Mouse (Mus musculus) left cerebral cortex, adult 6 months (tissue): ENCODE data around the gene Dpm2. TPM values are rescaled to one million over a fixed set of nuclear protein-coding genes. Genes with fewer than 3 reads are reported as not detected.

Experiments
- long read RNA-seq, 2 experiments: library from polyadenylated mRNA; unstranded; transcript quantifications; one replicate each; pipeline ENCODE4 v2.0.0; 2019 to 2020
- polyA plus RNA-seq: library from polyadenylated mRNA; unstranded; fragments of <200 nt; fragmentation: Nextera tagmentation; gene quantifications from 2 replicates; pipeline ENCODE4 v1.2.3, GENCODE M21; 2021

The Dpm2 gene
- polyA plus RNA-seq: 158 and 169 TPM in 2 replicates
- long read RNA-seq, experiment 1, transcript Dpm2-202 (3 exons, 655 nt): minor isoform, 17 of 107 reads
- long read RNA-seq, experiment 1, transcript Dpm2-204 (2 exons, 851 nt): minor isoform, 5 of 107 reads
- long read RNA-seq, experiment 1, transcript Dpm2-201 (4 exons, 869 nt): major isoform, 23 of 107 reads
- long read RNA-seq, experiment 1, partial matches to known transcripts: 20 of 107 reads
- long read RNA-seq, experiment 1, other reads (novel, unspliced or antisense): 41 of 107 reads
- long read RNA-seq, experiment 2, transcript Dpm2-202 (3 exons, 655 nt): minor isoform, 15 of 125 reads
- long read RNA-seq, experiment 2, transcript Dpm2-201 (4 exons, 869 nt): major isoform, 91 of 125 reads
- long read RNA-seq, experiment 2, partial matches to known transcripts: 0 of 125 reads
- long read RNA-seq, experiment 2, other reads (novel, unspliced or antisense): 19 of 125 reads

DNA sequence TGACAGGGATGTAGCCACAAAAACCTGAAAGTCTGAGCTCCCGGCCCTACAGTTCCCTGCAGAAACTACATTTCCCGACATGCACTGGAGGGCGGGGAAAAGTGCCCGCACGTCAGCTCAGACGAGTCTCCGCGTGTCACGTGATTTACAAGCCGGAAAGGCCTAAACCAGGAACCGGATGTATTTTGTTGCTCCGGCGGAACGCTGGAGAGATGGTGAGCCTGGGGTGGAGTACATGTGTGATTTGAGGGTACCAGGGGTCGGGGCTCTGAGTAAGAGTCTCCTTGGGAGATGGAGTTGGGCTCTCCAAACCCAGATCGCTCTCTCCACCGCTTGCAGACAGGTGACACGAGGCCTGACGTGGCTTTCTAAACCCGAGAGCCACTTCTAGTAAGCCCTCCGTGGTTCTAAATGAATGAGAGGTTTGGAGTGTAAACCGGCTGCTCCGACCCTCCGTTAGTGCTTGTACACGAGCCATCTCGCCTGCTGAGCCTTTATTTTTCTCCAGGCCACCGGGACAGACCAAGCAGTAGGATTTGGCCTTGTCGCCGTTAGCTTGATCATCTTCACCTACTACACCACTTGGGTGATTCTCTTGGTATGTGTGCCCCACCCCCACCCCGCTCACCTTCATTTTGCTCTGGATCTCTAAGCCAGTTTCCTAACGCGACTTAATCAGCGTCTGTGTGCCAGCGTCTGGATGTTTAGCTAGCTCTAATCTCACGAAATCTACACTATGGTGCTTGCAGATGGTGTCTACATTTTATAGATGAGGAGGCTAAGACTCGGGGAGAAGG lies at the start of gene Dpm2:
TSS of gene Dpm2 (plus strand) at position 161 of the 797 bp plus-strand sequence.

DNA sequence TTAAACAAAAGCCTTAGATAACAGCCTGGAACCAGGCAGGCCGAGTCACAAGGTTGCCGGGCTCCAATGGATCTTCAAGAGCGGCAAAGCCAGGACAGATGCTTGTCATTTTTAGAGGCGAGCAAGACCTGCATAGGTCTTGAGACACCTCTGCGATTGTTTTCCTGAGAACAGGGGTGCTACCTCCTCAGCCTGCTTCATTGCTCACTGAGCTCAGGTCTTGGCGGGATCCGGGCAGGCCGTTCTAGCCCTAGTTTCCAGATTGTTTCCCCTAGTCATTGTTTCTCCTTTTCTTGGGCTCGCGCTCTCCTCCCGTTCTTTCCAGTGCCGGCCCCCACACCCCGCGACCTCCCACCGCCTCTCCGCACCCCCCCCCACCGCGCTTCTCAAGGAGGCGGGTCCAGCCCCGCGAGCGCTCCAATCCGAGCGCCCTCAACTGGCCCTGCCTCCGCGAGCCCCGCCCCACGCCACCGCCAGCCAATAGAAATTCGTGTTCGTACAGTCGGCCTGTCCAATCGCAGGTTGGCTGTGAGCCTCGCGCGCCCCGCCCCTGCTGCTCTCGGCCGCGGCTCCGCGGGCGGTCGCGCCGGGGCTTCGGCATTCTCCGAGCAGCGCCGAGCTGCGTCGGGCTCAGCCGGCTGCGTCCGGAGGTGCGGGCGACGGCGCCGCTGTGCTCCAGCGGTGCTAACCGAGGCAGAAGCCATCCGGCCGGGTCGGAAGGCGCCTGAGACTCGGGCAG lies 35.8 kb upstream of the Dpm2 start, which contains the start of gene Fam102a:
TSS of gene Fam102a (plus strand) at position 600 of the 739 bp plus-strand sequence.

DNA sequence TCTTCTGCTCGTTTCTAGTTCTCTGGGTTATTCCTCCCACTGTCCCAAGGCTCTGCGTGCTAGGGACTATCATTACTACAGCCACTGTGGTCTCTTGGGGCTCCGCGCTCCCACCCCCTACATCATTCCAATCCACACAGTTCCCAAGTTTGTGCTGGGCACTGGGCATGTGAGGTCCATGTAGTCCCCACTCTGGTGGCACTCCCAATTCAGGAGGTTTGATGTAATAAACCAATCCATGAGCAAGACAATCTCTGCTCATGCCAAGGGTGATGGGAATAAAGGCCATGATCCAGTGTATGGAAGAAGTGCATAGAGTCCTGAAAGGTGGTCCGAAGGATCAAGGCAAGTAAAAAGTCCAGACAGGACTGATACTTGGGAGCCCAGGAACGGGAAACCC lies 3.8 kb downstream of the Dpm2 start, which contains the start of gene Pip5kl1:
TSS of gene Pip5kl1 (plus strand) at position 301 of the 400 bp plus-strand sequence.

DNA sequence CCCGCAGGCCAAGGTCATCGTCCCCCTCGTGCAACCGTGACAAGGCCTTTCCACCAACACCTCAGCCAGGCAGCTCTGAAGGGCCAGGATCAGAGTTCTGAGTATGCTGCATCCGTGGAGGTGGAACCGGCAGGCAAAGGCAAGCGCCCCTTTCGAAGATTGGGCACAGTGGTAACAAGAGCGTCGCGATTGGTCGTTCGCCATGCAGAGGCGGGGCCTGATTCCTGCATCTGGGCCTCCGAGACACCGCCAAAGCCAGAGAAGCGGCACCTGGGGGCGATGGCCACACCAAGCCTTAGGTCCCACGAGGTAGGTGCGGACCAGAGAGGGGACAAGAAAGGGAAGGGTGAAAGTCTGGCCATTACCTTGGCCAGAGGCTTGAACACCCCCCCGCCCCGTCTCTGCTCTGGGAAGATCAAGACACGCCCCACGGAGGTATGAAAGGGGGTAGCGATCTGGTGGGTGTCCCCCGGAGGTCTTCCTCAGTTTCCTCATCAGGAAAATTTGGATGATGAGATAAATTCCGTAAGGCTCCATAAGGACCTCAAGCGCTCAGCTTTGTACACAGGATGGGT lies 5.0 kb downstream of the Dpm2 start, which contains the start of gene 9430097D07Rik:
TSS of gene 9430097D07Rik (minus strand) at position 99 of the 575 bp plus-strand sequence.

DNA sequence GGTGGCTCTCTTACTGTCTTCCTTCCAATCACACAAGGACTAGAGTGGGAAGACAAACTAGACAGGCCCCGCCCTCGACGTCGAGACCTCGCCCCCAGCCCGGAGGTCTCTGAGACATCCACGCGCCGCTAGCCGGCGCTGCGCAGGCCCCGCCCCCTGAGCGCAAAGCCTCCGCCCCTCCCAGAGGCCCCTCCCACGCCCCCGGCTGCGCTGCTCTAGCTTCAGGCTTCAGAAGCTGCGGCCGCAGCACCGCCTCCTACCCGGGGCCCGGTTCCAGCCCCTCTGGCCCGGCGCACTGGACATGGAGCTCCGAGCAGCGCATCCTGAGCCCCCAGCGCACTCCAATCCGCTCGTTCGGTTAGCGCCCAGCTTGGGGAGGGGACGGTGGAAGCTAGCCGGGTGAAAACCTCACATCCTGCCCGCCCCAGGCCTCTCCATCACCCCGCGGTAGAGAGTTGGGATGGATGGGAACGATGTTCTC lies 16.3 kb downstream of the Dpm2 start, which contains the start of gene St6galnac4:
TSS of gene St6galnac4 (plus strand) at position 225 of the 481 bp plus-strand sequence.

DNA sequence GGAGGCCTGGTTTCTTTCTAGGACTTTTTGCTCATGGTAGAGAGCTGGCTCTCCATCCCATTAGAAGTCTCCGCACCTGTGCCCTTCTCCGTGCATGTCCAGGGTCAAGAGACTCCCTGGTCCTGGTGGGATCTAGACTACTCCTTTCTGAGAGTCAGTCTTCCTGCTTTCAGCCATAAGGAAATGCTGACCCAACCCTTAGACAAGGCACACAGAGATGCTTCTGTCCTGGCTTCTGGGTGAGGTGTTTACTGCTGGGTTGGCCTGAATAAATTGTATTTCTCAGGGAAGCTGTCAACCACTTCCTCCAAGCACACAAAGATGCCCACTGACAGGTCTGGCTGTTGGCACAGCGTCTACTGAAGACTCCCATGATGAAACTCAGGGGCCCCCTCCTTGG lies 28.8 kb downstream of the Dpm2 start, which contains the start of gene St6galnac6:
TSS of gene St6galnac6 (plus strand) at position 301 of the 400 bp plus-strand sequence.

DNA sequence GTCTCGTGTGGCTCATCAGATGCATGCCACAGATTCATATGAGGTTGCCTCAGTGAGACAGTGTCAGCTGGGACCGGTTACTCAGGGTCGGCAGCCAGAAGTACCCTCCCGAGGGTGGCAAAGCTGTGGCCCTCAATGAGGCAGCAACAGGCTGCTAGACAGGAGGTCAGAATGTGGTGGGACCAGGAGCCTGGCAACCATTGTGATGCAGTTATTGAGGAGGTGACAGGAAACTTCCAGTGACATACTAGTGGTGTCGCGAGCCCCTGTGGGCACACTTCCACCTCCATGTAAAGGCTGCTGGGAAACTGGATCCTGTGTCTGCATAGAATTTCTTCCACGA lies 50.8 kb downstream of the Dpm2 start, which contains the start of gene Ak1:
TSS of gene Ak1 (plus strand) at position 242 of the 343 bp plus-strand sequence.

Other genes with a start within 250 kb of the Dpm2 start
- gene Ciz1, start 218.5 kb upstream of the Dpm2 start, polyA plus RNA-seq: 18.2 and 22.3 TPM in 2 replicates
- 192 and 259 TPM in 2 replicates for gene Dnm1, start 217.5 kb upstream of the Dpm2 start, polyA plus RNA-seq
- gene 1110008P14Rik, start 188.9 kb upstream of the Dpm2 start, polyA plus RNA-seq: 1,229 and 1,329 TPM in 2 replicates
- gene Lcn2, start 182.6 kb upstream of the Dpm2 start, polyA plus RNA-seq: 0.48 TPM in 1 of 2 replicates, not detected in the other
- gene Ptges2, start 175.0 kb upstream of the Dpm2 start, polyA plus RNA-seq: 16.4 and 56.6 TPM in 2 replicates
- gene Naif1, start 120.4 kb upstream of the Dpm2 start, polyA plus RNA-seq: 2.7 and 3.6 TPM in 2 replicates
- gene Slc25a25, start 119.4 kb upstream of the Dpm2 start, polyA plus RNA-seq: 26.0 and 30.4 TPM in 2 replicates
- gene Fam102a, start 35.5 kb upstream of the Dpm2 start, polyA plus RNA-seq: 11.8 and 47.4 TPM in 2 replicates
- gene Pip5kl1, start 3.9 kb downstream of the Dpm2 start, polyA plus RNA-seq: 1.8 and 2.5 TPM in 2 replicates
- 0.82 and 1.0 TPM in 2 replicates for gene 9430097D07Rik, start 4.8 kb downstream of the Dpm2 start, polyA plus RNA-seq
- 30.9 and 36.6 TPM in 2 replicates for gene St6galnac4, start 16.2 kb downstream of the Dpm2 start, polyA plus RNA-seq
- 13.3 and 40.6 TPM in 2 replicates for gene St6galnac6, start 28.9 kb downstream of the Dpm2 start, polyA plus RNA-seq
- 112 and 131 TPM in 2 replicates for gene Ak1, start 50.9 kb downstream of the Dpm2 start, polyA plus RNA-seq
- gene Eng, start 75.7 kb downstream of the Dpm2 start, polyA plus RNA-seq: 10.8 and 14.2 TPM in 2 replicates
- 5.1 TPM in 2 replicates for gene Fpgs, start 133.3 kb downstream of the Dpm2 start, polyA plus RNA-seq
- gene Cdk9, start 142.2 kb downstream of the Dpm2 start, polyA plus RNA-seq: 12.2 and 25.6 TPM in 2 replicates
- gene Sh2d3c, start 150.2 kb downstream of the Dpm2 start, polyA plus RNA-seq: 27.0 and 43.2 TPM in 2 replicates
- gene 6330409D20Rik, start 170.2 kb downstream of the Dpm2 start, polyA plus RNA-seq: 0.85 and 1.3 TPM in 2 replicates
- gene Tor2a, start 186.4 kb downstream of the Dpm2 start, polyA plus RNA-seq: 41.4 and 45.7 TPM in 2 replicates
- 0.25 and 0.26 TPM in 2 replicates for gene Ttc16, start 204.8 kb downstream of the Dpm2 start, polyA plus RNA-seq
- 8.6 and 10.8 TPM in 2 replicates for gene Ptrh1, start 204.9 kb downstream of the Dpm2 start, polyA plus RNA-seq
- gene Cfap157, start 213.6 kb downstream of the Dpm2 start, polyA plus RNA-seq: 0.51 and 1.0 TPM in 2 replicates